Mouse (Mus musculus) gastrocnemius, adult 2 months (tissue): Measurements from ENCODE around the gene Cab39l. TPM values are rescaled to one million over a fixed set of nuclear protein-coding genes. Genes with fewer than 3 reads are reported as not detected.

ENCODE experiments used
- DNase-seq: peaks from one replicate; pipeline ENCODE4 v3.0.0; 2022
- H3K27ac ChIP-seq: fragments of 200-600 bp; 2 replicates; pipeline ENCODE4 v1.8.1; 2022; ENCODE audit warnings: mild to moderate bottlenecking
- H3K4me3 ChIP-seq: fragments of 200-600 bp; 2 replicates; pipeline ENCODE4 v1.8.1; 2022; ENCODE audit warnings: mild to moderate bottlenecking, moderate library complexity
- CTCF ChIP-seq: fragments of 200-600 bp; IDR thresholded peaks from 2 replicates; pipeline ENCODE4 v1.8.1; 2022; ENCODE audit warnings: antibody characterized with exemption, mild to moderate bottlenecking, moderate library complexity
- intact Hi-C: fragments of 180-260 bp; cut with DNase I; formaldehyde crosslinking; loops from one replicate; pipeline ENCODE4 v1.15.1; 2025
- total RNA-seq, 2 experiments: library from RNA; stranded (reverse); gene quantifications; 2 replicates each; pipeline ENCODE4 v1.2.3; 2021

Gene Cab39l
- total RNA-seq, 2 experiments from 2014 or later = 19.7 to 25.4 TPM

GRCm38 (mm10) chr14:59627142-59627680 is 186.4 kb downstream of the Cab39l start:
- no peak for DNase-seq
- TF ChIP-seq CTCF = no peak
- intact Hi-C loops = loop anchor here (2.0 kb wide), 2 partner anchors 30 to 50 kb away; no protein-coding TSS in a partner anchor
- peak overlapping the region; percentile 95 for H3K27ac ChIP-seq
- H3K4me3 ChIP-seq = peak overlapping the region; percentile 79

GRCm38 (mm10) chr14:59627823-59628222 is 187.1 kb downstream of the Cab39l start:
- peak; percentile 67 for DNase-seq
- peak overlapping the region; percentile 79 for H3K4me3 ChIP-seq
- intact Hi-C loops = loop anchor here (2.0 kb wide), 3 partner anchors 29 to 93 kb away; no protein-coding TSS in a partner anchor
- H3K27ac ChIP-seq = peak overlapping the region; percentile 95
- TF ChIP-seq CTCF = no peak

- DNase-seq = no peak
- no peak for TF ChIP-seq CTCF
- intact Hi-C loops = loop anchor here (2.0 kb wide), 1 partner anchor 91 kb away; no protein-coding TSS in a partner anchor
- Histone ChIP-seq H3K27ac (no peak overlapping the region), H3K4me3 (no peak overlapping the region)
These were observed 188.5 kb downstream of the Cab39l start for GRCm38 (mm10) chr14:59629308-59629707.

GRCm38 (mm10) chr14:59630096-59630495 is 189.3 kb downstream of the Cab39l start:
- Histone ChIP-seq H3K4me3 (no peak overlapping the region), H3K27ac (no peak overlapping the region)
- intact Hi-C loops = no loop called here
- DNase-seq = no peak
- TF ChIP-seq CTCF = no peak

GRCm38 (mm10) chr14:59632067-59632466 is 191.3 kb downstream of the Cab39l start:
- peak; percentile 68 for DNase-seq
- Histone ChIP-seq H3K4me3 (no peak overlapping the region), H3K27ac (no peak overlapping the region)
- TF ChIP-seq CTCF = no peak
- intact Hi-C loops = no loop called here

- no peak overlapping the region for H3K27ac ChIP-seq
- TF ChIP-seq CTCF = no peak
- intact Hi-C loops = no loop called here
- H3K4me3 ChIP-seq = no peak overlapping the region
- no peak for DNase-seq
These were observed 192.6 kb downstream of the Cab39l start for GRCm38 (mm10) chr14:59633295-59633898.

GRCm38 (mm10) chr14:59633988-59634387 is 193.2 kb downstream of the Cab39l start:
- no peak overlapping the region for H3K27ac ChIP-seq
- DNase-seq = no peak
- intact Hi-C loops = no loop called here
- TF ChIP-seq CTCF = no peak
- H3K4me3 ChIP-seq = no peak overlapping the region

Other genes with a start within 250 kb of the Cab39l start
- gene Rcbtb1, start 239.8 kb upstream of the Cab39l start, total RNA-seq = 10 to 100 TPM; 11.1 to 12.7 TPM
- not detected for gene Gm6904, start 180.8 kb upstream of the Cab39l start, total RNA-seq
- not detected for gene Phf11a, start 143.4 kb upstream of the Cab39l start, total RNA-seq
- under 1 TPM in 1 of 2 experiments, not detected in 1; 0.20 TPM for gene Phf11b, start 99.6 kb upstream of the Cab39l start, total RNA-seq
- 1 to 10 TPM; 1.1 to 1.9 TPM for gene Phf11d, start 75.5 kb upstream of the Cab39l start, total RNA-seq
- gene Phf11c, start 45.6 kb upstream of the Cab39l start, total RNA-seq = under 1 TPM; 0.41 to 0.59 TPM
- gene Setdb2, start 88 bp upstream of the Cab39l start, total RNA-seq = 1 to 10 TPM; 5.3 to 6.7 TPM
- 10 to 100 TPM; 29.4 to 36.3 TPM for gene Cdadc1, start 157.0 kb downstream of the Cab39l start, total RNA-seq
- gene Shisa2, start 184.3 kb downstream of the Cab39l start, total RNA-seq = 10 to 100 TPM; 70.6 to 96.6 TPM